Mouse (Mus musculus): Measurements from ENCODE around the gene Nmt2.

DNA sequence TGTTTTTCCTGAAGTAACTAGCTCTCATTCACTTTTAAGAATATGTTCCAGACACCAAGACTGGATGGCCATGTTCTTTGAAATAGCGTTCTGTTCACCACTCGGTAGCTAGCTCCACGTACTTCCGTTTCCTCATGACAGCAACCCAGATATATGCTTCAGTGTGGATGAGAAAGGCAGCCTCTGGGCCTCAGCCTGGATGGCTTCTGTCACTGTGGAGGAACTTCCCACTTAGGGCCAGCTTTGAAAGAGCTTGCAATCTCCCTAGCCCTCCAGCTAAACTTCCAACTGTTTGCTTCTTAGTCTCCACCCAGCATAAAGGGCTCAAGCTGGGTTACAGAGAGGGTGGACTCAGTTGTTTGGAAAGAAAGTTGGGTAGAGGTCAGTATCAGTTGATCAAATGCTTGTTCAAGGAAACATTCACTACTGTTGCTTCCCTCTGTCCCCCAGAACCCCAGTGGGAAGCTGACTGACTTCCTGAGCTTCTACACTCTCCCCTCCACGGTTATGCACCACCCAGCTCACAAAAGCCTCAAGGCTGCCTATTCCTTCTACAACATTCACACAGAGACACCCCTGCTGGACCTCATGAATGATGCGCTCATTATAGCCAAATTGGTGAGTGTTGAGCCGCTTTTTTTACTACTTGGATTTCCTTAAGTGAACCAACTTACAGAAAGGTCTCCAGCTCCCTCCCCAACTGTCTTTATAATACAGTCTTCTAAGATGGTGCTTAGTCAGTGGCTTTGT, 40.5 kb downstream of the Nmt2 start:
- TF ChIP-seq POLR2A (IDR thresholded peaks at IDR 0.05; ENCODE audit: control insufficient read depth, low read depth, low read length) (no peak), CTCF (IDR thresholded peaks at IDR 0.05; ENCODE audit: control insufficient read depth, insufficient read depth, insufficient replicate concordance, low read depth, low read length) (no peak)
